Mouse (Mus musculus): ENCODE data around the gene Eid1.

- no peak for TF ChIP-seq CTCF (IDR thresholded peaks at IDR 0.05; ENCODE audit: low read depth, low read length)
- no peak for TF ChIP-seq POLR2AphosphoS5 (IDR thresholded peaks at IDR 0.05; ENCODE audit: insufficient replicate concordance, low read depth, low read length)
- TF ChIP-seq TAL1 (conservative IDR thresholded peaks at IDR 0.05; ENCODE audit: low read depth, low read length) = no peak
- TF ChIP-seq GATA1 (IDR thresholded peaks at IDR 0.05; ENCODE audit: borderline replicate concordance, low read length) = no peak
Observed at GRCm38 (mm10) chr2:125681811-125682210, 8.9 kb downstream of the Eid1 start.
